Mouse (Mus musculus) liver, postnatal 0 days (tissue): ENCODE measurements around the gene Bdh2. TPM values are rescaled to one million over a fixed set of nuclear protein-coding genes. Genes with fewer than 3 reads are reported as not detected.
A peak's percentile ranks its signal among the peaks of the same experiment; 100 is the strongest.

Experiments used
- ATAC-seq: fragments of 200-750 bp; cut with Nextera tagmentation; 2 replicates; pipeline ENCODE4 v1.8.0; 2017; ENCODE audit warnings: mild to moderate bottlenecking, moderate library complexity
- DNase-seq: peaks from one replicate; pipeline ENCODE4 v3.0.0-alpha.2; 2016
- H3K27ac ChIP-seq: fragments of 300-500 bp; sonication (generic); 2 replicates; pipeline ENCODE4 v1.5.1; 2014; ENCODE audit warnings: antibody characterized with exemption, moderate library complexity, mild to moderate bottlenecking, low read depth
- H3K27me3 ChIP-seq: fragments of 300-500 bp; sonication (generic); 2 replicates; pipeline ENCODE4 v1.6.1; 2014; ENCODE audit warnings: low read length, control low read depth, mixed read lengths; ENCODE audit not compliant: insufficient read depth
- H3K36me3 ChIP-seq: fragments of 300-500 bp; sonication (generic); replicated peaks from 2 replicates; pipeline ENCODE4 v1.6.1; 2014; ENCODE audit warnings: mild to moderate bottlenecking, control low read depth, low read length, moderate library complexity, mixed read lengths; ENCODE audit not compliant: insufficient read depth
- H3K4me1 ChIP-seq: fragments of 300-500 bp; sonication (generic); 2 replicates; pipeline ENCODE4 v1.6.1; 2014; ENCODE audit warnings: antibody characterized with exemption, mild to moderate bottlenecking, control low read depth; ENCODE audit not compliant: insufficient read depth
- H3K4me2 ChIP-seq: fragments of 300-500 bp; sonication (generic); 2 replicates; pipeline ENCODE4 v1.6.1; 2014; ENCODE audit warnings: low read depth, mild to moderate bottlenecking, low read length, moderate library complexity, mixed read lengths
- H3K4me3 ChIP-seq: fragments of 300-500 bp; sonication (generic); 2 replicates; pipeline ENCODE4 v1.5.1; 2014; ENCODE audit warnings: low read depth, low read length
- H3K9ac ChIP-seq: fragments of 300-500 bp; sonication (generic); replicated peaks from 2 replicates; pipeline ENCODE4 v1.6.1; 2014; ENCODE audit warnings: mild to moderate bottlenecking, moderate library complexity
- H3K9me3 ChIP-seq: fragments of 300-500 bp; sonication (generic); 2 replicates; pipeline ENCODE4 v1.6.1; 2016; ENCODE audit warnings: mild to moderate bottlenecking, control low read depth, low read length, mixed read lengths
- CTCF ChIP-seq: sonication (generic); IDR thresholded peaks from 2 replicates; pipeline ENCODE4 v1.5.1; 2016; ENCODE audit warnings: antibody characterized with exemption, low read depth
- EP300 ChIP-seq: IDR thresholded peaks from 2 replicates; pipeline ENCODE4 v1.6.1; 2016; ENCODE audit warnings: antibody characterized with exemption, low read depth, mild to moderate bottlenecking
- WGBS: fragments of 180-500 bp; shearing (Covaris S2); extraction: QIAGEN DNeasy Blood & Tissue Kit; methylation state at CpG from one replicate; pipeline ENCODE4 v1.1.7; 2014; ENCODE audit not compliant: insufficient replicate concordance; 5-methylcytosine and 5-hydroxymethylcytosine counted together
- polyA plus RNA-seq: library from polyadenylated mRNA; unstranded; fragments of >200 nt; fragmentation: Nextera tagmentation; extraction: Ambion mirVana; gene quantifications from 2 replicates; pipeline ENCODE4 v1.2.1, GENCODE M21; 2015

The Bdh2 gene
- polyA plus RNA-seq, 1 experiment from 2014 or later, result 0.67 TPM

GRCm38 (mm10) chr3:135290249-135290894 lies 9.4 kb downstream of the Bdh2 start:
- Histone ChIP-seq H3K36me3 (no peaks in the 10 kb centered on the region), H3K27me3 (no peaks in the 10 kb centered on the region), H3K4me2 (no peak overlapping the region), H3K9me3 (no peaks in the 10 kb centered on the region), H3K4me1 (no peaks in the 10 kb centered on the region), H3K4me3 (no peak overlapping the region), H3K27ac (no peak overlapping the region), H3K9ac (no peak overlapping the region)
- ATAC-seq, result peak; percentile 64
- peak; percentile 51 for DNase-seq
- no peak for TF ChIP-seq EP300
- peak; percentile 83 for TF ChIP-seq CTCF
- 96% methylated on average over 7 of the region's 7 CpGs for WGBS

- no peak overlapping the region for H3K27ac ChIP-seq
- no peaks in the 10 kb centered on the region for H3K27me3 ChIP-seq
- no peaks in the 10 kb centered on the region for H3K4me1 ChIP-seq
- no peak overlapping the region for H3K4me3 ChIP-seq
- WGBS, result 68% methylated on average over 7 of the region's 7 CpGs
- TF ChIP-seq EP300, result no peak
- no peak for TF ChIP-seq CTCF
- H3K4me2 ChIP-seq, result no peak overlapping the region
- ATAC-seq, result no peak
- no peaks in the 10 kb centered on the region for H3K36me3 ChIP-seq
- no peak overlapping the region for H3K9ac ChIP-seq
- no peak for DNase-seq
- H3K9me3 ChIP-seq, result no peaks in the 10 kb centered on the region
Measured at GRCm38 (mm10) chr3:135293703-135294102, 12.7 kb downstream of the Bdh2 start.

DNA sequence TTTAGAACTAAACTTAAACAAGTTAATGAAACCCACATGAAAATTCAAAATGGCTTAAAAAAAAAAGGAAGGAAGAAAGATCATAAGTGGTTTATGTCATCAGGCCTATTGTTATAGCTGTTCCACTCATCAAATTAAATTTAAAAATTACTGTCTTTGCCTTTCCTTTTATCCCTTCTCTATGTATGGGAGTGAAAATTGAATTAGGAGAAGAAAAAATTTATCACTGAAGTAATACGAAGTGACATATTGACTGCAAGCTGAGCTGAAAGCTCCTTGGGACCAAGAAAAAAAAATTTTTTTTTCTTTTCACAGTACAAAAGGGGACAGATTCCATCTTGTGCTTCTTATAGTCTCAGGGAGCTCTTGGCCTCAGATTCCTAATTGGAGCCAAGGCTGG lies 14.5 kb downstream of the Bdh2 start:
- Histone ChIP-seq H3K9ac (no peak overlapping the region), H3K27me3 (no peaks in the 10 kb centered on the region), H3K4me2 (no peak overlapping the region), H3K36me3 (no peaks in the 10 kb centered on the region), H3K4me3 (no peak overlapping the region), H3K4me1 (no peaks in the 10 kb centered on the region), H3K9me3 (no peaks in the 10 kb centered on the region), H3K27ac (no peak overlapping the region)
- DNase-seq (no peak), ATAC-seq (no peak)
- 95% methylated on average over 1 of the region's 1 CpGs for WGBS
- TF ChIP-seq CTCF (no peak), EP300 (no peak)

DNA sequence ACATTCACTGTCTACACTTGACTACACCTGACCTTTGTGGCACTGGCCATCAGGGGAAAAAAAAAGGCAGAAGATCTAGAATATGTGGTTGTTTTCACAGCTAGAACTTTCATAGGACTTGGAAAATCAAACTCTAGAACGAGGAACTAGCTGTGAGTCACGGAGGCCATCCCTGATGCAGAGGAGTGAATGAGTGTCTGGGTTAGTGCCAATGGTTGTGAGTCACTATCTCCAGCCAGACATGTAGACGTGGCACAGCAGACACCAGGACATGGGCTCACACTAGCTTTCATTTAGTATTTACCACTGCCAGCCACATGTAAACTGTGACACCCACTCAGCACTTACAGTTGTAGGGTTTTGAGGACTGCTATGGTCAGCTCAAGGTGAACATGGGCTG lies 17.5 kb downstream of the Bdh2 start:
- no peak for DNase-seq
- ATAC-seq, result no peak
- no peaks in the 10 kb centered on the region for H3K27me3 ChIP-seq
- no peak overlapping the region for H3K9ac ChIP-seq
- TF ChIP-seq CTCF, result no peak
- TF ChIP-seq EP300, result no peak
- H3K9me3 ChIP-seq, result no peaks in the 10 kb centered on the region
- H3K4me3 ChIP-seq, result no peak overlapping the region
- H3K36me3 ChIP-seq, result no peaks in the 10 kb centered on the region
- H3K27ac ChIP-seq, result no peak overlapping the region
- H3K4me1 ChIP-seq, result no peaks in the 10 kb centered on the region
- no peak overlapping the region for H3K4me2 ChIP-seq
- 69% methylated on average over 3 of the region's 3 CpGs for WGBS

GRCm38 (mm10) chr3:135300081-135300480 lies 19.1 kb downstream of the Bdh2 start:
- TF ChIP-seq CTCF (no peak), EP300 (no peak)
- Histone ChIP-seq H3K9ac (no peak overlapping the region), H3K4me1 (no peaks in the 10 kb centered on the region), H3K9me3 (no peaks in the 10 kb centered on the region), H3K27ac (no peak overlapping the region), H3K4me3 (no peak overlapping the region), H3K4me2 (no peak overlapping the region), H3K36me3 (no peaks in the 10 kb centered on the region), H3K27me3 (no peaks in the 10 kb centered on the region)
- WGBS, result 53% methylated on average over 6 of the region's 6 CpGs
- ATAC-seq (no peak), DNase-seq (no peak)

DNA sequence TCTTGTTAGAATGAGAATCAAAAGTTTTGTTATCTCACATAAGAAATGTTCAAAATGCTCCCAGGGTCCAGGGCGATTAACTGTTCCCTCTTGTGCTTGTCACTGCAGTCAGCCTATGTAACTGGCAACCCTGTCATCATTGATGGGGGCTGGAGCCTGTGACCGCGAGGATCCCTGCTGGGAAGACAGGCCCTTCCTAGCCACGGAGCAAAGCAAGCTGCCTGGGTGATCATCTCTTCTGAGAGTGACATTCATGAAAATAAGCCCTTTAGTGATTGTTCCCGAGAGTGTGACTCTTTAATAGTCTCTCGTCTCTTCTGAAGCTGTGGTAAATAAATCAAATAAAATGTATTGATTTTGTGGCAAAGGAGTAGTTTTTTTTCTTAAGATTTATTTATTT lies 23.0 kb downstream of the Bdh2 start:
- TF ChIP-seq EP300 (no peak), CTCF (no peak)
- Histone ChIP-seq H3K4me2 (no peak overlapping the region), H3K4me3 (no peak overlapping the region), H3K36me3 (no peaks in the 10 kb centered on the region), H3K4me1 (peaks cover 7% of the 10 kb centered on the region), H3K9me3 (no peaks in the 10 kb centered on the region), H3K27me3 (0 out of 2 replicates have a peak, but pooled peaks cover 3% of the 10 kb centered on the region), H3K27ac (no peak overlapping the region), H3K9ac (no peak overlapping the region)
- DNase-seq (no peak), ATAC-seq (no peak)
- 60% methylated on average over 6 of the region's 6 CpGs for WGBS
